Mouse (Mus musculus) NIH3T3 (cell line): Measurements from ENCODE around the gene Slc16a6.
"Not testable (repeated sequence)": the region's sequence is repeated elsewhere in the genome, so short reads cannot be mapped to it uniquely, and the experiment has no call there.

Experiments
- DNase-seq: peaks from one replicate; pipeline ENCODE4 v3.0.0-alpha.2; 2012; ENCODE audit warnings: low read depth

Slc16a6 gene

GRCm38 (mm10) chr11:109473171-109474085 lies at the start of gene Slc16a6, which contains the start of gene Arsg:
Gene Slc16a6, minus strand, starts transcription at chr11:109473598.
Gene Arsg, plus strand, starts transcription at chr11:109473374.
- peak; percentile 63 for DNase-seq

DNA sequence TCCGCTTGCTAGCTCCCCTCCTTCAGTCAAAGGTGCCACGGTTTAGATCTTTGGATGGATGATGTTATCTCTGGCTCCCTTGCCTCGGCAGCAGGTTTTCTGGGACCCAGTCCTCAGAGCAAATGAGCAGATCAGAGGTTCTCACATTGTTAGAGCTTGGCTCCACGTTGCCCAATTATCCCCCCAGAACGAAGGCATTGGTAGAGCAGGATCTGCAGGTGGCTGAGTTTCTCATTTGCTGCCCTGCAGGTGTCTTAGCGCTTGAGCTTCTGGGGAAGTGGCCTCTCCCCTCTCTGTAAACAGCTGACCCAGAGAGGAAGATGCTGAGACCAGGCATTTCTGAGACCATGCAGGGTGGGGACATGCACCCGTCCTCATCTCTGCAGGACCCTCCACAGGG lies 47.6 kb upstream of the Slc16a6 start:
- DNase-seq, result no peak

GRCm38 (mm10) chr11:109517816-109518215 lies 44.4 kb upstream of the Slc16a6 start:
- DNase-seq, result no peak

GRCm38 (mm10) chr11:109517330-109517729 lies 43.9 kb upstream of the Slc16a6 start:
- DNase-seq, result no peak

DNA sequence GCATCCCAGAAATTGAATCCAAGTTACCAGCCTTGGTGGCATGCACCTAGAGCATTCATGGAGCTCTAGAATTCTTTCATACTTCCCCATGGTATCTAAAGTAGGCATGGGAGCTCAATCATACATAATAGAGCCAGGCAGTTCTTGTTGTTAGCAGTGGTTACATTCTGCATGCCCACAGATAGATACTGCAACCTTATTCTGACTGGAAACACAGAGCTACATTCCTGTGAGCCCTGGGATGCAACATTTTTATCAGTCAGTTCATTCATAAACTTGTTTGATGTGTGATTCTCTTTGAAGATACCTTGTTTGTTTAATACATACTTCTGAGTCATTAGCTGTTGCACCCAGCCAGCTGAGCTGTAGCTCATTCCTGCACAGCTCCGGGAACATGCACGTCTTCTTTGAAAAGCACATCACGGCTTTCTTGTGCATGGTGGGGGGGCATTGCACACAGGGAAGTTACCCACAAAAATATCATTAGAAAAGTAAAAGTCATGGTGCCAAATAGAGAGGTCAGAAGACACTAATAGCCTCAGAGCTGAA lies 40.7 kb upstream of the Slc16a6 start:
- no peak for DNase-seq

DNA sequence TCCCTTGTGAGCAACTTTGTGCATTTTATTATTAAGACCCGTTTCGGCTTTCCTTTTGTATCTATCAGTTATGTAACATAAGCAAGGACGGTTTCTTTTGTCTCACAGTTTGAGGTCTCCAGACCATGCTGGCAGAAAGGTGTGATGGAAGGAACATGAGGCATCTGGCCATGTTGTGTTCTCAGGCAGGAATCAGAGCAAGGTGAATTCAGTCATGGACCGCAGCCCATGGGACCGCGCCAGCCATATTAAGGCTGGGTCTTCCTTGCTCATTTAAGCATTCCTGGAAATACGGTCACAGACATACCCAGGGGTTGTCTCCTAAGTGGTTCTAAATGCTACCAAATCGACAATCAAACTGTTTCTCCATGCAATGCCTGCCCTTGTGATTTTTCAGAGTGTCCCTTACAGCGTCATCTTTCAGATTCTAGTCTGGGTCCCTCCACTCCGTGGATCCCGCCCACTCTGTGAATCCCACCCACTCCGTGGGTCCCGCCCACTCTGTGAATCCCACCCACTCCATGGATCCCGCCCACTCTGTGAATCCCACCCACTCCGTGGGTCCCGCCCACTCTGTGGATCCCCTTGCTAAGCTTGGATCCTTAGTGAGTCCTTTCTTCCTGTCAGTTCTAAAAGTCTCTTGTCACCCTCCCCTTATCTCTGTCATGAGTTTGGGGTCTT lies 39.7 kb upstream of the Slc16a6 start:
- DNase-seq, result no peak

DNA sequence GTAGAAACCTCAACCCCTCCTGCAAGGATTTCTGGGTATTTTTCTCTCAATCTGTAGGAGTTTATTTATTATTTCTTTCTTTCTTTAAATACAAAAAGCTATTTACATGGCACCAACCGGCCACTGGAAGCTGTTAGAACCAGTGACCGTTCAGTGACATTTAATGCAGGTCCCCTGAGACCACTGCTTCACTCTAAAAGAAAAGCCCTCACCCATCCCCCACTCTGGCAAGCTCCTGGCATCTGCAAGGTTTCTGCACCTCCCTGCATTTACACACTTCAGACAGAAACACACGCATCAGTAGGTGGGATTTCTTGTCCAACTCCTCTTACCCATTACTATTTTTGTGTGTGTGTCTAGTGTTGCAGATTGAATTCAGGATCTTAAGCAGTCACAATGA lies 33.7 kb upstream of the Slc16a6 start:
- no peak for DNase-seq

- no peak for DNase-seq
These were observed 32.4 kb upstream of the Slc16a6 start for GRCm38 (mm10) chr11:109505823-109506222.

GRCm38 (mm10) chr11:109504977-109505376 lies 31.6 kb upstream of the Slc16a6 start:
- peak; percentile 12 for DNase-seq

GRCm38 (mm10) chr11:109500206-109500605 lies 26.8 kb upstream of the Slc16a6 start:
- DNase-seq, result no peak

- DNase-seq, result no peak
These were observed 24.6 kb upstream of the Slc16a6 start for GRCm38 (mm10) chr11:109497990-109498389.

- DNase-seq, result no peak
These were observed 23.8 kb upstream of the Slc16a6 start for GRCm38 (mm10) chr11:109496996-109497714.

- DNase-seq, result no peak
These were observed 23.1 kb upstream of the Slc16a6 start for GRCm38 (mm10) chr11:109496475-109496993.

DNA sequence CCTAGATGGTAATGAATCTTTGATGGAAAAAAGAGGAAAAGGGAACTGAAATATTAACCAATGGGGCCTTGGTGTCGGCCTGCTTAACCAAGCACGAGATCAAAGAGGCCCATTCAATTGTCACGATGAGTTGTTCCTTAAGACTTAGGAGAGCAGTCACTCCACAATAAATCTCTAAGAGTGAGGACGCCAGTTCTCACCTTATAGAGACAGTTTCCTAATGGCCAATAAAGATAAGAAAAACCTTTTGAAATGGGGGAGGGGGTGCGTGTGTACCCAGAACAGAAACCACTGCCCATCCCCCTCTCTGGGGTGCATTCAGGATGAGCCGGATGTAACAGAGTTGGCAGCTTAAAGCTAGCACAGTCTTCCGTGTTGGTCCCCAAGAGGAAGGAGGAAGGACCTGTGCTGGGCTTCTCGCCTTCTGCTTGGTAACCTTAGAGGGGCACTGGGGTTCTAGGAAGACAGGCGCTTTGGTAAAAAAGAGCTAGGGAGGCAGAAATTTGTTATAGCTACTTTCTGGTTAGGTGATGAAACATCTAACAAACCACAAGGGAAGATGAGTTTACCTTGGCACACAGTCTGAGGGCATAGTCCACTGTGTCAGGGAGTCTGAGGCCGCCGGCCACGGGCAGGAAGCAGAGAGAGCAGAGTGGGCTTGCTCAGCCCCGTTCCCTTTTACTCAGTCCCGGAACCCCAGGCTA lies 22.5 kb upstream of the Slc16a6 start:
- no peak for DNase-seq

DNA sequence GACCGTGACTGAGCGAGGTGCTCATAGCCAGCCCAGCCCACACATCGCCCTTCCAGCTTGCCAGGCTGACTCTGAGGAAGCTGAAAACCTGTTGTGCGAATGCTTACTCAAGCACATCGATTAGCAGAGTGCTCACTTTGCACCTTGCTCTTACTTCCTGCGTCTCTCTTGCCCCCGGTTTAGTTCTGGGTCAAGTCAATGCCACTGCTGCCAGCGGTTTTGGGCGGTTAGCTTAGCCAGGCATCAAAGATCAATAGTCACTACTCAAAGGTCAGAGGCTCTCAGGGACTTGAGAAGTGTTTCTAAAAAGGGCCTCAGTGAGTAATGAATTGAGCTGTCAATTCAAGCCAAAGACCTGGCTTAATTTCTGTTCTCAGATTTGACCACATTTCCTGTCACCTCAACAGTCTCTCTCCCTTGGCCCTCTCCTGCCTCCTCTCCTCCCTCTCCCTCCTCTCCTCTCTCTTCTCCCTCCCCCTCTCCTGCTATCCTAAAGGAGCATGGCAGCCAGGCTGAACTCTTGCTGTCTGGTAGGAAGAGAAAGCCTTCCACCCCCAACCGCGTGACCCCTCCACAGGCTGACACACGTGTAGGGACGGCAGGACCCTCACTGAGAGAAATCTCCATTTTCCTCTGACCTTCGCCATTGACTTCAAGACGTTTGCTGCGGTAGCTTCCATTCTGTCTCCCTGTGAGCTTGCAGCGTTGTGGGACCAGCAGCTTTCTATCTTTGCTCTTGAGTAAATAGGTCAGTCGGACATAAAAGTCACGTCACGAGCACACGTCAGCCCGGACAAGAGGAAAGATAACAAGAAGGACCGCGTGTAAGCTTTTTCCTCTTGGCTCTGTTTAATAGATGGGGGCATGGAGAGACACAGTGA lies 21.7 kb upstream of the Slc16a6 start:
- DNase-seq, result no peak

GRCm38 (mm10) chr11:109492847-109493464 lies 19.6 kb upstream of the Slc16a6 start:
- not testable (repeated sequence) for DNase-seq

- no peak for DNase-seq
These were observed 18.4 kb upstream of the Slc16a6 start for GRCm38 (mm10) chr11:109491844-109492243.

GRCm38 (mm10) chr11:109489763-109490162 lies 16.4 kb upstream of the Slc16a6 start:
- DNase-seq, result no peak

GRCm38 (mm10) chr11:109487991-109488684 lies 14.7 kb upstream of the Slc16a6 start:
- no peak for DNase-seq
